Mouse (Mus musculus) kidney, adult 2 months (tissue): ENCODE measurements around the gene Prpf31.

ENCODE experiments used
- CTCF ChIP-seq: fragments of 200-500 bp; conservative IDR thresholded peaks from 2 replicates; pipeline ENCODE4 v1.5.1; 2011; ENCODE audit warnings: low read depth, mild to moderate bottlenecking, control low read depth, low read length, moderate library complexity, mixed read lengths; ENCODE audit not compliant: insufficient read depth, insufficient read length
- POLR2A ChIP-seq: fragments of 200-500 bp; IDR thresholded peaks from one replicate; pipeline ENCODE4 v1.6.1; 2011; ENCODE audit warnings: low read depth, low read length, control low read depth

GRCm38 (mm10) chr7:3594686-3595085 lies 35.1 kb upstream of the Prpf31 start:
- no peak for TF ChIP-seq POLR2A
- no peak for TF ChIP-seq CTCF
